Mouse (Mus musculus): ENCODE measurements at regions not wholly inside any gene's neighbourhood (a gene's known extent, or its start where the extent isn't known, plus 50 kb on each side); places are given as distances from the start of the nearest gene placed in this dataset.
A peak's percentile ranks its signal among the peaks of the same experiment; 100 is the strongest.

- DNase-seq (ENCODE audit: low spot score), result peak; percentile 5
Observed at GRCm38 (mm10) chrX:97923956-97924355, 224.6 kb upstream of the Ar start.

GRCm38 (mm10) chrX:97924361-97924760, 224.2 kb upstream of the Ar start:
- DNase-seq (ENCODE audit: low spot score), result no peak

GRCm38 (mm10) chrX:97925811-97926210, 222.8 kb upstream of the Ar start:
- no peak for DNase-seq (ENCODE audit: low spot score)
